In the genomic region with DNA sequence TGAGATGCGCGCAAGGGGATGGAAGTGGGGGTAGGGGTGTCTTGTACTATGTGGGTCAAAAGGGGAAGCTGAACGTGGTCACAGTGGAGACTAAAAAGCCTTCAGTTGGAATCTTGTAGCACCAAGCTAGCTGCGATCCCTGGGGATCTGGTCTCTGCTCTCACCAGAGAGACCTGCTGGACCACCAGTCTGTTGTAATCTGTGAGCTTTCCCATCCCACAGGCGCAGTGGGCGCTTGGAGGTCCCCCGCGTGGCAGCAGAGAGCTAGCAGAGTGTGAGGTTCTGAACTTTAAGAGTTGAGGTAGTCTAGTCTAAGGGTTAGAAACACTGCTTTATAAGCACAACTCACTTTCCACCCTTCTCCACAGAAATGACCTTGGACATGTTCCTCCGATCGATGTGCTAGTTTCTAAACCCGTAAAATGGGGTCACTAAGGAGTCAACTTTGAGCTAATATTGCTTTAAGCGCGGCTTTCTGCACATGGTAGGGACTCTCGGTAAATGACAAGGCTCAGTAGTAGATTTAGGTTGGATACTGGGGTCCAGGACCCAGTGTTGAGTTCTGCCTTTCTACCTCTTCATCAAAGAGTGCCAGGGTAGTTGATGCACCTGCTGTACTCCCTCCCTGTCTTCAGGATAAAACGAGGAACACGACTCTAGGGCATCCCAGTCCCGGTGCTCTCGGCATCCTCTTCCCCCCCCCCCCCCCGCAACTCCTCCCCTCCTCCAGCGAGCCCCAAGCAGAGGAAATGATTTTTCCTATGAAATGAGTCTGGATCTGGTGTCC, we compare ENCODE assay signal across 9 mouse cellular contexts. TPM values are rescaled to one million over a fixed set of nuclear protein-coding genes. Genes with fewer than 3 reads are reported as not detected.
DNase-seq lines count a peak whose midpoint lies in the region; ATAC-seq and TF ChIP-seq lines count a peak whose summit lies in the region.
"Had no signal": no experiment of that assay in that cellular context is flagged by ENCODE, and none has a peak within 500 bp of the region (broad histone marks: within the 10 kb centered on the region; RNA-seq: fewer than 3 reads in every experiment).

A gene (plus strand): TSS at position 762 of the 787 bp plus-strand sequence.

- TF ChIP-seq POLR2A in heart, adult 2 months (IDR thresholded peaks at IDR 0.05; ENCODE audit: insufficient read depth, low read depth, low read length), result no peak

- peak within 1 kb of the TSS; percentile 96 for H3K4me2 ChIP-seq in embryonic facial prominence, embryonic 13.5 days
- H3K4me2 ChIP-seq in neural tube, embryonic 13.5 days, result peak within 1 kb of the TSS; percentile 83

- no peaks in the 10 kb centered on the region; the same call in 1 of the 2 replicates for H3K4me1 ChIP-seq in heart, adult 2 months (ENCODE audit: control insufficient read depth, insufficient read depth, low read length)
- H3K4me1 ChIP-seq in E14TG2a.4 (replicated peaks; ENCODE audit: low read depth, low read length), result peaks cover 12% of the 10 kb centered on the region; the same call in 1 of the 2 replicates
- 0 out of 2 replicates have a peak, but pooled peaks cover 5% of the 10 kb centered on the region for H3K4me1 ChIP-seq in embryonic facial prominence, embryonic 13.5 days
- H3K4me1 ChIP-seq in neural tube, embryonic 13.5 days (replicated peaks), result peaks cover 11% of the 10 kb centered on the region; the same call in 1 of the 2 replicates

- H3K27me3 ChIP-seq in heart, adult 2 months (ENCODE audit: control insufficient read depth, insufficient read depth, low read length), result no peaks in the 10 kb centered on the region
- H3K27me3 ChIP-seq in E14TG2a.4 (ENCODE audit: insufficient read depth, low read length), result peaks cover 34% of the 10 kb centered on the region
- peaks cover 21% of the 10 kb centered on the region for H3K27me3 ChIP-seq in embryonic facial prominence, embryonic 13.5 days
- H3K27me3 ChIP-seq in neural tube, embryonic 13.5 days, result no peaks in the 10 kb centered on the region

- no peak for ATAC-seq in embryonic facial prominence, embryonic 13.5 days (ENCODE audit: insufficient number of reproducible peaks, insufficient read depth, low FRiP score, low TSS enrichment, low read depth)
- ATAC-seq in neural tube, embryonic 13.5 days (ENCODE audit: low read depth), result peak; percentile 25

- peak within 1 kb of the TSS; percentile 37 for H3K4me3 ChIP-seq in heart, adult 2 months
- peak within 1 kb of the TSS; percentile 78 for H3K4me3 ChIP-seq in E14TG2a.4 (replicated peaks; ENCODE audit: low read length)
- peak within 1 kb of the TSS; percentile 51 for H3K4me3 ChIP-seq in embryonic facial prominence, embryonic 13.5 days
- peak within 1 kb of the TSS; percentile 60 for H3K4me3 ChIP-seq in neural tube, embryonic 13.5 days

- intact Hi-C loops in heart, adult 2 months (cut with DNase I), result no loop called here
- intact Hi-C loops in left cerebral cortex, postnatal 10 days (cut with DNase I), result no loop called here

- no peak for TF ChIP-seq EP300 in heart, adult 2 months (IDR thresholded peaks at IDR 0.05; ENCODE audit: insufficient read depth, low read depth, low read length)

- no peaks in the 10 kb centered on the region for H3K79me2 ChIP-seq in heart, adult 2 months (replicated peaks; ENCODE audit: control insufficient read depth, insufficient read depth, low read length)

- TF ChIP-seq CTCF in heart, adult 2 months (IDR thresholded peaks at IDR 0.05), result no peak
- TF ChIP-seq CTCF in E14TG2a.4 (conservative IDR thresholded peaks at IDR 0.05; ENCODE audit: low read length), result no peak

- 30% methylated on average over 20 of the region's 20 CpGs for WGBS in heart, adult 2 months
- WGBS in embryonic facial prominence, embryonic 13.5 days, result 25% methylated on average over 19 of the region's 20 CpGs
- 29% methylated on average over 19 of the region's 20 CpGs for WGBS in neural tube, embryonic 13.5 days

- H3K36me3 ChIP-seq in heart, adult 2 months (ENCODE audit: control insufficient read depth, insufficient read depth, low read length), result no peaks in the 10 kb centered on the region
- no peaks in the 10 kb centered on the region for H3K36me3 ChIP-seq in E14TG2a.4 (ENCODE audit: insufficient read depth, low read length)
- no peaks in the 10 kb centered on the region for H3K36me3 ChIP-seq in embryonic facial prominence, embryonic 13.5 days
- H3K36me3 ChIP-seq in neural tube, embryonic 13.5 days, result no peaks in the 10 kb centered on the region

- H3K9me3 ChIP-seq in E14TG2a.4 (ENCODE audit: low read length), result no peaks in the 10 kb centered on the region
- no peaks in the 10 kb centered on the region for H3K9me3 ChIP-seq in embryonic facial prominence, embryonic 13.5 days
- no peaks in the 10 kb centered on the region for H3K9me3 ChIP-seq in neural tube, embryonic 13.5 days

- DNase-seq in heart, adult 2 months, result no peak
- no peak for DNase-seq in heart, adult 11 months
- DNase-seq in left cerebral cortex, postnatal 10 days (ENCODE audit: extremely low spot score in 1 of 2, low spot score in 2 of 2), result peak; percentile 8 to 27
- DNase-seq in urinary bladder, adult 18-20 months (ENCODE audit: low spot score in 2 of 2), result no peak
- no peak for DNase-seq in adrenal gland, postnatal 4 days (ENCODE audit: low spot score in 2 of 2)

- H3K27ac ChIP-seq in heart, adult 2 months, result no peak within 1 kb of the TSS
- no peak within 1 kb of the TSS for H3K27ac ChIP-seq in embryonic facial prominence, embryonic 13.5 days
- peak within 1 kb of the TSS; percentile 86 for H3K27ac ChIP-seq in neural tube, embryonic 13.5 days (replicated peaks)

- H3K9ac ChIP-seq in heart, adult 2 months (ENCODE audit: low read depth, low read length), result no peak within 1 kb of the TSS
- H3K9ac ChIP-seq in embryonic facial prominence, embryonic 13.5 days, result peak within 1 kb of the TSS; percentile 62
- peak within 1 kb of the TSS; percentile 81 for H3K9ac ChIP-seq in neural tube, embryonic 13.5 days

RNA-seq across cellular contexts. Expression of the gene that starts here (rescaled TPM):
- 1 to 10 TPM in 1 of 2 experiments, under 1 TPM in 1; 0.75 to 1.3 TPM for total RNA-seq in heart, adult 2 months (2021)
- 0.23 TPM in 1 of 2 replicates, not detected in the other for polyA plus RNA-seq in heart, adult 2 months (2012; rRNA removed)
- 1.9 and 2.3 TPM in 2 replicates for polyA plus RNA-seq in embryonic facial prominence, embryonic 13.5 days (2015; fragmentation: Nextera tagmentation; extraction: Ambion mirVana)
- 100 to 1,000 TPM; 152 to 163 TPM for total RNA-seq in left cerebral cortex, postnatal 10 days (2021)
- polyA plus RNA-seq in neural tube, embryonic 13.5 days (2015; fragmentation: Nextera tagmentation; extraction: Ambion mirVana), result 7.7 and 8.1 TPM in 2 replicates
- total RNA-seq in adrenal gland, postnatal 4 days (2021), result 1 to 10 TPM in 1 of 2 experiments, under 1 TPM in 1; 0.98 to 1.2 TPM
- polyA plus RNA-seq: gonadal fat pad, adult 2 months had no signal

Comparison
In these comparisons a context has a peak if more than half of its experiments do, and no peak if none do; other contexts are left out.
1. RNA of the gene that starts here (total RNA-seq): 152 to 163 TPM in left cerebral cortex, postnatal 10 days; 0.75 to 1.3 TPM in heart, adult 2 months and 0.98 to 1.2 TPM in adrenal gland, postnatal 4 days; every median in the first group is over 10 times any median in the second.
2. DNase-seq: peak in left cerebral cortex, postnatal 10 days (2 of 2); none in heart, adult 2 months (0 of 2), heart, adult 11 months (single experiment), urinary bladder, adult 18-20 months (0 of 2) and adrenal gland, postnatal 4 days (0 of 2).
3. Peak in every context shown above with its lines, with median percentiles within 50 percentile points of each other: H3K4me3 ChIP-seq.